Mouse (Mus musculus): Measurements from ENCODE around the gene Tmem209. TPM values are rescaled to one million over a fixed set of nuclear protein-coding genes. Genes with fewer than 3 reads are reported as not detected.

Tmem209 gene
- total and polyA plus RNA-seq, 2 experiments from 2014 or later, result 22.8 to 50.3 TPM

DNA sequence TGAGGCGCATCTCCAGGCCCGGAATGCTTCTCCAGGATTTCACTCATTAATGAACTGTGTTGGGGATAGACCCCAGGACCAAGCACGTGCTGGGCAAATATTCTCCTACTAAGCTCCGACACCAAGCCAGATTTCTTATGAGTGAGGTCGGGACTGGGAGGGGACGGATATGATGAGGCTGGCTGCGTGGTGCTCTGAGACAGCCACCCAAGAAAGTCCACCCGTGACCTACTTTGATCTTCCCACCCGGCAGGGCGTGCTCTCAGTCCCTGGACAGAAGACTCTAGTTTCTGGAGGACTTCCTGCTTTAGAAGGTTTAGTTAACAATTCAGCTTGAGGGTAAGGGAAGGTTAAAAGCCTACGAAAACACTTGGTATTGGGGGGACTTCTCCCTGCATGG lies 44.0 kb downstream of the Tmem209 start:
- H3K9ac ChIP-seq (replicated peaks; ENCODE audit: low read length, poor library complexity, severe bottlenecking), result no peak overlapping the region
- no peak overlapping the region for H3K4me3 ChIP-seq (ENCODE audit: low read depth, low read length)
- 87% methylated on average over 11 of the region's 11 CpGs for WGBS
- H3K4me1 ChIP-seq (ENCODE audit: insufficient read depth, low read length), result peaks cover 11% of the 10 kb centered on the region
- H3K4me2 ChIP-seq (ENCODE audit: low read depth, low read length, poor library complexity, severe bottlenecking), result no peak overlapping the region
- H3K27me3 ChIP-seq (ENCODE audit: insufficient read depth, low read length), result no peaks in the 10 kb centered on the region
- no peaks in the 10 kb centered on the region for H3K36me3 ChIP-seq (ENCODE audit: insufficient read depth, low read length)
- ATAC-seq (ENCODE audit: low FRiP score) (no peak), DNase-seq (ENCODE audit: low spot score) (no peak)
- H3K9me3 ChIP-seq (ENCODE audit: low read length), result no peaks in the 10 kb centered on the region
- H3K27ac ChIP-seq (ENCODE audit: low read depth, low read length), result no peak overlapping the region
- no peak for TF ChIP-seq CTCF (IDR thresholded peaks at IDR 0.05)

GRCm38 (mm10) chr6:30462822-30463221 lies 46.8 kb downstream of the Tmem209 start:
- Histone ChIP-seq H3K4me1 (ENCODE audit: insufficient read depth, low read length) (peaks cover 18% of the 10 kb centered on the region), H3K9me3 (ENCODE audit: low read length) (no peaks in the 10 kb centered on the region), H3K4me2 (ENCODE audit: low read depth, low read length, poor library complexity, severe bottlenecking) (no peak overlapping the region), H3K27me3 (ENCODE audit: insufficient read depth, low read length) (no peaks in the 10 kb centered on the region), H3K27ac (ENCODE audit: low read depth, low read length) (no peak overlapping the region), H3K36me3 (ENCODE audit: insufficient read depth, low read length) (no peaks in the 10 kb centered on the region), H3K4me3 (ENCODE audit: low read depth, low read length) (no peak overlapping the region), H3K9ac (replicated peaks; ENCODE audit: low read length, poor library complexity, severe bottlenecking) (no peak overlapping the region)
- ATAC-seq (ENCODE audit: low FRiP score) (no peak), DNase-seq (ENCODE audit: low spot score) (no peak)
- WGBS, result 30% methylated on average over 7 of the region's 7 CpGs
- no peak for TF ChIP-seq CTCF (IDR thresholded peaks at IDR 0.05)

DNA sequence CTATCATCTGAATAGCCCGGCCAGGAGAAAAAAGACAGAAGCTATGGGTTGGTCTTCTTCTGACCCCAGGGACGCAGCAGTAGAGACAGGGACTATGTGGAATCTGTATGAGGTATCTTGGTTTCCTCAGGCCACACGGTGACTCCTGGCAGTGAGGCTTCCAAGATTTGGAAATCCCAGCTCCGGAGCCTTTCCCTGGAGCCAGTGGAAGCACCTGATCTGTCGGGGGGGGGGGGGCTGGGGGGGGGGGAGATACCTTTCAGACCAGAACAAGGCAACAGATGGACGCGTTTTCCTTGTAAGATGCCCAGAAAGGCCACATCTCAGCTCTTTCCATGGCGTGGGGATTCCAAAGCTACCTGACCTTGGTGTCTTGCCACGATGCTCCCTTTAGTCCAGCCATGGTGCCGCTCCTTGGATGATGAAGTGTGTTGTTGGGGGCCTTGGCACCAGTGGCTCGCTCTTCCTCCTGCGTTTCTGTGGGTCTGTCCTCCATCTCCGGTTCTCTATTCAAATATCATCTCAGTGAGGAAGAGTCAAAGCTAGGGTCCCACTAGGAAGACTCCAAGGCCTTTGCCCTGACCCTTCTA lies 47.7 kb downstream of the Tmem209 start:
- no peak for TF ChIP-seq CTCF (IDR thresholded peaks at IDR 0.05)
- Histone ChIP-seq H3K4me3 (ENCODE audit: low read depth, low read length) (no peak overlapping the region), H3K9ac (replicated peaks; ENCODE audit: low read length, poor library complexity, severe bottlenecking) (no peak overlapping the region), H3K27me3 (ENCODE audit: insufficient read depth, low read length) (no peaks in the 10 kb centered on the region), H3K27ac (ENCODE audit: low read depth, low read length) (peak overlapping the region; percentile 97), H3K4me1 (ENCODE audit: insufficient read depth, low read length) (peaks cover 18% of the 10 kb centered on the region), H3K9me3 (ENCODE audit: low read length) (no peaks in the 10 kb centered on the region), H3K4me2 (ENCODE audit: low read depth, low read length, poor library complexity, severe bottlenecking) (no peak overlapping the region), H3K36me3 (ENCODE audit: insufficient read depth, low read length) (no peaks in the 10 kb centered on the region)
- ATAC-seq (ENCODE audit: low FRiP score) (no peak), DNase-seq (ENCODE audit: low spot score) (no peak)
- WGBS, result 91% methylated on average over 12 of the region's 13 CpGs

- 8% methylated on average over 18 of the region's 19 CpGs for WGBS
- TF ChIP-seq CTCF (IDR thresholded peaks at IDR 0.05), result no peak
- H3K36me3 ChIP-seq (ENCODE audit: insufficient read depth, low read length), result no peaks in the 10 kb centered on the region
- DNase-seq (ENCODE audit: low spot score) (peak; percentile 98), ATAC-seq (ENCODE audit: low FRiP score) (peak; percentile 95)
- no peaks in the 10 kb centered on the region for H3K27me3 ChIP-seq (ENCODE audit: insufficient read depth, low read length)
- peaks cover 18% of the 10 kb centered on the region for H3K4me1 ChIP-seq (ENCODE audit: insufficient read depth, low read length)
- H3K9me3 ChIP-seq (ENCODE audit: low read length), result no peaks in the 10 kb centered on the region
- H3K27ac ChIP-seq (ENCODE audit: low read depth, low read length), result peak overlapping the region; percentile 97
- H3K4me2 ChIP-seq (ENCODE audit: low read depth, low read length, poor library complexity, severe bottlenecking), result peak overlapping the region; percentile 18; the same call in 1 of the 2 replicates
- no peak overlapping the region for H3K4me3 ChIP-seq (ENCODE audit: low read depth, low read length)
- peak overlapping the region; percentile 68 for H3K9ac ChIP-seq (replicated peaks; ENCODE audit: low read length, poor library complexity, severe bottlenecking)
These were observed 48.7 kb downstream of the Tmem209 start for GRCm38 (mm10) chr6:30460750-30461446.

- ATAC-seq (ENCODE audit: low FRiP score), result peak; percentile 29
- peak overlapping the region; percentile 30 for H3K4me3 ChIP-seq (ENCODE audit: low read depth, low read length)
- H3K27me3 ChIP-seq (ENCODE audit: insufficient read depth, low read length), result no peaks in the 10 kb centered on the region
- H3K36me3 ChIP-seq (ENCODE audit: insufficient read depth, low read length), result 0 out of 2 replicates have a peak, but pooled peaks cover 3% of the 10 kb centered on the region
- peak overlapping the region; percentile 97 for H3K27ac ChIP-seq (ENCODE audit: low read depth, low read length)
- H3K4me1 ChIP-seq (ENCODE audit: insufficient read depth, low read length), result peaks cover 18% of the 10 kb centered on the region
- peak; percentile 81 for TF ChIP-seq CTCF (IDR thresholded peaks at IDR 0.05)
- peak overlapping the region; percentile 68 for H3K9ac ChIP-seq (replicated peaks; ENCODE audit: low read length, poor library complexity, severe bottlenecking)
- DNase-seq (ENCODE audit: low spot score), result peak; percentile 83
- H3K9me3 ChIP-seq (ENCODE audit: low read length), result no peaks in the 10 kb centered on the region
- H3K4me2 ChIP-seq (ENCODE audit: low read depth, low read length, poor library complexity, severe bottlenecking), result peak overlapping the region; percentile 52
- 6% methylated on average over 40 of the region's 40 CpGs for WGBS
These were observed 49.5 kb downstream of the Tmem209 start for GRCm38 (mm10) chr6:30459811-30460749.
